Mouse (Mus musculus) T-helper 2 cell (primary cell): Measurements from ENCODE around the gene Nlgn3.
"Not testable (repeated sequence)": the region's sequence is repeated elsewhere in the genome, so short reads cannot be mapped to it uniquely, and the experiment has no call there.

Experiments used
- in situ Hi-C: fragments of 300-600 bp; cut with MboI, MseI; formaldehyde crosslinking; loops from one replicate; pipeline ENCODE4 v1.15.1; 2025; ENCODE audit warnings: high pct_unique_total_duplicates

The Nlgn3 gene

GRCm38 (mm10) chrX:101299473-101300426, 782 bp downstream of the Nlgn3 start:
- in situ Hi-C loops = no loop called here

GRCm38 (mm10) chrX:101300427-101301030, 1.6 kb downstream of the Nlgn3 start:
- in situ Hi-C loops = no loop called here

GRCm38 (mm10) chrX:101301654-101302053, 2.7 kb downstream of the Nlgn3 start:
- in situ Hi-C loops = no loop called here

DNA sequence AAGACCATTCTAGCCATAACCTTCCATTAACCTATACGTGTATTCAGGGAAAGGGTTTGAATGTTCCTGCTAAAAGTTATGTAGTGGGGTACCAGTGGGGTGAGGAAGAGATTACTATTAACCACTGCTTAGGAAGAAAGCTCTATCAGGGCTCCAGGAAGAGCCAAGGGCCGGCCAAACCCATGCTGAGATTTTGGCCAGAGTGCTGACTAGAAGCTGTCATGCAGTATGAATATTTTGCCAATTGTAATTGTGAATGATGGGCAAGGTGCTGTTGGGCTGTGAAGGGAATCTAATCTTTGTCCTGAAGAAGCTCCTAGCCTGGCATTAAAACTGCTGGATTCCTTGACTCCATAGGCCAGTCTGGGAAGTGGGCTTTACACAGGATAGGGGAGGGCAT, 5.7 kb downstream of the Nlgn3 start:
- in situ Hi-C loops = no loop called here

DNA sequence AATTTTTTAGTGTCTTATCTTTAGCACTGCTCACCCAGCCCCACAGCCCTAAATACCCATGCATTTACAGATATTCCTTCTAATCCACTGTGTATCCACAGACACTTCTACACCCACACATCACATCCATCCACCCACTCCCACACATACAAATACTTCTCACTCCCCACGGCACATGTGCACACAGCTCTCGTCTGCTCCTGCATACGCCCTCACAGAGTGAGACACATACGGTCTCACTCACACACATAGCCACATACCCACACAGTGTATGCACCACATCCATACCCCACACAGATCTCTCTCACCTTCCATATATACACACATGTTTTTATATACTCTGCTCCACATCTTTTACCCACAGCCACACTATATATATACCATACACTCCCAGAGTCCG, 10.3 kb downstream of the Nlgn3 start:
- in situ Hi-C loops = no loop called here

GRCm38 (mm10) chrX:101313625-101314359, 14.8 kb downstream of the Nlgn3 start:
- in situ Hi-C loops = no loop called here

GRCm38 (mm10) chrX:101319775-101320174, 20.8 kb downstream of the Nlgn3 start:
- in situ Hi-C loops = no loop called here

GRCm38 (mm10) chrX:101325989-101326899, 27.3 kb downstream of the Nlgn3 start:
- in situ Hi-C loops = loop anchor here (25.0 kb wide), 1 partner anchor 189 kb away; no protein-coding TSS in a partner anchor

GRCm38 (mm10) chrX:101329372-101330028, 30.5 kb downstream of the Nlgn3 start:
- in situ Hi-C loops = loop anchor here (25.0 kb wide), 1 partner anchor 192 kb away; no protein-coding TSS in a partner anchor

DNA sequence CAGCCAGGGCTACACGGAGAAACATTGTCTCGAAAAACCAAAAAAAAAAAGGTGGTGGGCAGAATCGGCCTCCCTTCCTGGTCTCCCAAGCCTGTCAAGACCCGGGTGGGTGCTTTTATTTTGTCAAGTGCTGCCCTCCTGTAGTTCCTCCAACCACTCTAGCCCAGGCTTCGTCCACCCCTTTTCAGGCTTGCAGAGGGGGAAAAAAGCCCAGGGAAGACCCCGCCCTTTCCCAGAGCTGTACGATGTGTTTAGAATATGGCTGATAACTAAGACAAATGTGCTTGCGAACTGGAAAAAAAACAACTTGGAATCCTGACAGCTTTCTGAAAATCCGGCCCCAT, 33.0 kb downstream of the Nlgn3 start:
- in situ Hi-C loops = loop anchor here (25.0 kb wide), 1 partner anchor 195 kb away; no protein-coding TSS in a partner anchor

DNA sequence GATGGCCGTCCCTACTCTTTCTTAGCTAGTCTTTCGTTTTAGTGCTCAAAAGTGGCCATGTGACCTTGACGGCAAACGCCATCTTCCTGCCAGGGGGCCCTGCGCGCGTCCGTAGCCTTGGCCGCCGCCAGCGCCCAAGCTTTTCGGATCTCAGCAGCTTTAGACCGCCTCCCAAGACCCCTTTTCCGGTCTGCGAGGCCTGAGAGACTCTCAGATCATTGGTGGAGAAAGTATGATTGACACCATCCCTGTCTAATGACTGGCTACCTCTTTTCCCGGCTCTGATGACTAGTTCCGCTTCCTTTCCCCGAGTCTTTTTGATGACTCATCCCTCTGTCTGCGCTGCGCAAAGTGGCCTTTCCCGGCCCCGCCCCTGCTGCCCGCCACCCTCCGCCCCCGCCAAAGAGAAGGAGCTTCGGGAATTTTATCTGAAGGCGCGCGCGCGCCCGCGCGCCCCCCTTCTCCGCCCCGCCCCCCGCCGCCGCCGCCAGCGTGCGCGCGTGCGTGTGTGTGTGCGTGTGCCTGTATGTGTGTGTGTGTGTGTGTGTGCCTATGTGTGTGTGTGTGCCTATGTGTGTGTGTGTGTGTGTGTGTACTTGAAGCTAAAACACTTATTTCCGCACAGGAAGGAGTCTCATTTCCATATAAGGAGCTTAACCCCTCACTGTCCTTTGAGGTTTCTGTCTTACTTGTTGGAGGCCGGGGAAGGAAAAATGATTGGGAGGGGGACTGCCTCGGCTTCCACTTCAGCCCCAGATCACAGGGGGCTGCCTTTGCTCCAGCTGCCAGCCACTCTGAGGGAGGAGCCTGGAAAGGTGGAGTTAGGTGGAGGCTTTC, 33.6 kb downstream of the Nlgn3 start:
- in situ Hi-C loops = loop anchor here (25.0 kb wide), 1 partner anchor 195 kb away; no protein-coding TSS in a partner anchor

DNA sequence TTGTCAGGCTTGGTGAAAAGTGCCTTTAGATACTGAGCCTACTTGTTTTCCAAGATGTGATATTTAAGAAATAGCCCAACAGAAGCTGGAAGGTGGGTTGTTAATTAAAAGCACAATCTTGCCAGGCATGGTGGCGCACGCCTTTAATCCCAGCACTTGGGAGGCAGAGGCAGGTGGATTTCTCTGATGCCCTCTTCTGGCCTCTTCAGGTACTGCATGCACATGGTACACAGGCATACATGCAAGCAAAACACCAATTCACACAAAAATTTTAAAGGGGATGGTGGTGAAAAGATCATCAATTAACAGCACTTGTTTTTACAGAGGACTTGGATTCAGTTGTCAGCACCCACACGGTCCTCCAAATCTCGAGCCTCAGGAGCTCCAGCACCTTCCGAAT, 35.6 kb downstream of the Nlgn3 start:
- in situ Hi-C loops = loop anchor here (25.0 kb wide), 1 partner anchor 197 kb away; no protein-coding TSS in a partner anchor

- in situ Hi-C loops = loop anchor here (25.0 kb wide), 1 partner anchor 201 kb away; no protein-coding TSS in a partner anchor
These were observed 39.7 kb downstream of the Nlgn3 start for GRCm38 (mm10) chrX:101338666-101339065.

GRCm38 (mm10) chrX:101342837-101343236, 43.9 kb downstream of the Nlgn3 start:
- in situ Hi-C loops = loop anchor here (25.0 kb wide), 1 partner anchor 206 kb away; no protein-coding TSS in a partner anchor

DNA sequence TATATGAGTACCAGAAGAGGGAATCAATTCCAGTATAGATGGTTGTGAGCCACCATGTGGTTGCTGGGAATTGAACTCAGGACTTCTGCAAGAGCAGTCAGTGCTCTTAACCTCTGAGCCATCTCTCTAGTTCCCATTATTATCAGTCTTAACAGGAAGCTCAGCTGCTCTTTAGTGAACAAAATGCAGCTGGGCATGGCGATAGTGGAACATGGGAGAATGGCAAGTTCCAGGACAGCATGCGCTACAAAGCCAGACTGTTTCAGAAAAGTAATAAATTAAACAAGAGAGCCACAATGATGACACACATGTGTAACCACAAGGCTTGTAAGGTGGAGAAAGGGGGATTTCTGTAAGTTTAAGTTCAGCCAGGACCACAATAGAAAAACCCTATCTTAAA, 46.5 kb downstream of the Nlgn3 start:
- in situ Hi-C loops = loop anchor here (25.0 kb wide), 1 partner anchor 208 kb away; no protein-coding TSS in a partner anchor

GRCm38 (mm10) chrX:101346475-101346874, 47.5 kb downstream of the Nlgn3 start:
- in situ Hi-C loops = loop anchor here (25.0 kb wide), 1 partner anchor 209 kb away; no protein-coding TSS in a partner anchor

- in situ Hi-C loops = no loop called here
These were observed 52.2 kb downstream of the Nlgn3 start for GRCm38 (mm10) chrX:101351188-101351587.

DNA sequence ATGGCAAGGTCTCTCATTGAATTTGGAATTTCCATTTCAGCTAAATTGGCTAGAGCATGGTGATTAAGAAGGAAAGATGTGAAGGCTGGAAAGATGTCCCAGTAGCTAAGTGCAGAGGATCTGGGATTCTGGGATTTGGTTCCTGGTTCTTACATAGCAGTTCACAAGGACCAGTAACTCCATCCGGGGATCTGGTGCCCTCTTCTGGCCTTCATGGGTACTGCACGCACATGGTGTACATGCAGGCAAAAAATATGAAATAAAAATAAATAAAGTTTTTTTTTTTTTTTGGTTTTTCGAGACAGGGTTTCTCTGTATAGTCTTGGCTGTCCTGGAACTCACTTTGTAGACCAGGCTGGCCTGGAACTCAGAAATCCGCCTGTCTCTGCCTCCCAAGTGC, 59.9 kb downstream of the Nlgn3 start:
- in situ Hi-C loops = not testable (repeated sequence)

DNA sequence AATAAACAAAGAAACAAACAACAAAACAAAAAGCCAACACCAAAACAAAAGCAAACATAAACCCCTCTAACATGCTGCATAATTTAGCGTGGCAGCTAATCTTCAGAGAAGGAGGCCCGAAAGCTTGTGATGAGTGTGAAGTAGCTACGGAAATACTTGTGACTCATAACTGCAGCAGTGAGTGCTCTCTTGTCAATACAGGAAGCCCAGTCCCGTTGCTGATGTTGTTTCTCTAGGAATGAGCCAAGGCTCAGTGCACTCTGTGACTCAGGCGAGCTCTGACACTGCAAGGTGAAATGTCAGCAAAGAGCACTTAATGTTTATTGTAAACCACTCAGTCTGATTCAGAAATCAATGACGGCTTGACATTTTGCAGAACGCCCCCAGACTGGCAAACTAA, 70.0 kb downstream of the Nlgn3 start:
- in situ Hi-C loops = no loop called here
